Mouse (Mus musculus): ENCODE data around the gene Pde4b.

DNA sequence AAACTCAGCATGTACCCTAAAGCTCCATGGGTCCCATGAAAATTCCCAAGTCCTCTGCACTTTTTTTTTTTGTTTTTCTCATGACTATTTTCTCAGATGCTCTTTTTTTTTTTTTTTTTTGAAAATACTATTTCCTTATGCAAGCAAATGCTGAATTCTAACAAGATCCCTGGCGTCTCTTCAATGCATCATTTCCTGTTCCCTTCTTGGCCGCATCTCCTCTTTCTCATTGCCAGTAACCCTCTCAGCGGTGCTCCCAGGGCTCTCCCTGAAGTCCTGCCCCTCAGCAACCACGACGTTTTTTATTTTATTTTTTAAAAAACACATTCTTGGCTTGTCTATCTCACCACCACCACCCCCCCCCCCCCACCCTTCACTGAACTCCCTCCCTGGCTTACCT, 408.1 kb downstream of the Pde4b start:
- TF ChIP-seq CTCF (IDR thresholded peaks at IDR 0.05; ENCODE audit: control insufficient read depth, insufficient read depth, insufficient read length) (no peak), CEBPB (IDR thresholded peaks at IDR 0.05; ENCODE audit: low read depth) (no peak), MAX (IDR thresholded peaks at IDR 0.05) (no peak)

Measured in C2C12 (cell line).